Mouse (Mus musculus): ENCODE measurements around the gene Lrrc29. TPM values are rescaled to one million over a fixed set of nuclear protein-coding genes. Genes with fewer than 3 reads are reported as not detected.

Lrrc29 gene
- total and polyA plus RNA-seq, 2 experiments: 3.0 to 12.9 TPM

GRCm38 (mm10) chr8:105318662-105319190, 7.4 kb downstream of the Lrrc29 start:
- no peak for DNase-seq (ENCODE audit: extremely low read depth, low read depth, low spot score)

DNA sequence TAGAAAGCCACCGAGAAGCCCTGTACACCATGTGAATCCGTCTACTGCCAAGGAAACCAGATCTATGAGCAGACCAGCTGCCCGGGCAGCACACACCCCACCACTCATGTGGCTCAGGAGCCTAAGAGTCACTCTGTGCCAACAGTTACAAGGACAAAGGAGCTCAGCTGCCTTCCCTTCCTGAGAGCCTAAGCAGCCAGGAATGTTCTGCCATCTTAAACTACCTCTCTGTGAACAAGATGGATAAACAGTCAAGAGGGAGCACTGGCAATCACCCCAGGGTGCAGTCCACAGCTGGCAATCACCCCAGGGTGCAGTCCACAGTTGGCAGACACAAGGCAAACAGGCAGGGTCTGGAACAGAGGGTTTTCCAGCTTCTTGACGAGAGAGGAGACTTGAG, 8.1 kb downstream of the Lrrc29 start:
- no peak overlapping the region for H3K9ac ChIP-seq (ENCODE audit: low read depth, low read length)
- H3K4me1 ChIP-seq (ENCODE audit: control insufficient read depth, insufficient read depth, low read length): no peaks in the 10 kb centered on the region

More at GRCm38 (mm10) chr8:105318662-105319190, 7.4 kb downstream of the Lrrc29 start:
- Histone ChIP-seq H3K4me1 (ENCODE audit: control insufficient read depth, insufficient read depth, low read length) (no peaks in the 10 kb centered on the region), H3K9ac (ENCODE audit: low read depth, low read length) (no peak overlapping the region), H3K4me3 (ENCODE audit: insufficient read depth, low read depth, low read length) (no peak overlapping the region), H3K27me3 (ENCODE audit: control insufficient read depth, insufficient read depth, low read length) (no peaks in the 10 kb centered on the region), H3K79me2 (ENCODE audit: control insufficient read depth, insufficient read depth, low read length) (no peaks in the 10 kb centered on the region), H3K27ac (replicated peaks; ENCODE audit: insufficient read depth, low read depth, low read length) (no peak overlapping the region), H3K36me3 (ENCODE audit: control insufficient read depth, insufficient read depth, low read length) (no peaks in the 10 kb centered on the region; the same call in 1 of the 2 replicates)
- WGBS: 92% methylated on average over 11 of the region's 11 CpGs
- TF ChIP-seq POLR2A (IDR thresholded peaks at IDR 0.05; ENCODE audit: extremely low read depth, insufficient read depth, low read length) (no peak), CTCF (IDR thresholded peaks at IDR 0.05; ENCODE audit: low read depth, low read length) (no peak)

DNA sequence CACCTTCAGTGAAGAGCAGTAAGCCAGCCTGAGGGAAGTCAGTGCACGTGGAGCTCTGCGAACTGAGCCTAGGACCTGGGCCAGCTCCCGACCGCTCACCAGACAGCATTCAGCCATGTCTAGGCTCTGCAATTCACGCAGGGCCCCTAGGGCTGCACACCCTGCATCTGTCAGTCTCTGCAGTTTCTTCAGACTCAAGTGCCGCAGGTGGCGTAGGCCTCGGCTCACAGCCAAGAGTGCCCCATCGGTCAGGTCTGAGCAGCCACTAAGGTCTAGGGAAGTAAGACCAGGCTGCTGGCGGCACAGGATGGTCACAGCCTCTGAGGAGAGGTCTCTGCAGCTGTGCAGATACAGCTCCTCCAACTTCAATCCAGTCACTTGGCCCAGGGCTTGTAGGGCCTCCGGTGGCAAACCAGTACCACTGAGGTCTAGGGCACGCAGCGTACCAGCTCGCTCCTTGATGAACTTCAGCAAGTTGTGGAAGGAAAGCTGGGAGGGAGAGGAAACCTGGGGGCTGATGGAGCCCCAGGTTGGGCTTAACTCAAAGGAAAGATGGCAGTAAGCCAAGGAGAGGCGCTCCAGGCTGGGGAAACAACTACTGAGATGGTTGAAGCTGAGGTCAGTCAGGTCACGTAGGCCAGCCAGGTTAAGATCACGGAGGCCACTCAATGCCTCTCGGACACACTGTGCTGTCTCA, 10.9 kb downstream of the Lrrc29 start:
- TF ChIP-seq POLR2A (IDR thresholded peaks at IDR 0.05; ENCODE audit: extremely low read depth, insufficient read depth, low read length) (no peak), CTCF (IDR thresholded peaks at IDR 0.05; ENCODE audit: low read depth, low read length) (no peak)
- Histone ChIP-seq H3K4me3 (ENCODE audit: insufficient read depth, low read depth, low read length) (no peak overlapping the region), H3K27me3 (ENCODE audit: control insufficient read depth, insufficient read depth, low read length) (no peaks in the 10 kb centered on the region), H3K4me1 (ENCODE audit: control insufficient read depth, insufficient read depth, low read length) (no peaks in the 10 kb centered on the region), H3K9ac (ENCODE audit: low read depth, low read length) (no peak overlapping the region), H3K79me2 (ENCODE audit: control insufficient read depth, insufficient read depth, low read length) (no peaks in the 10 kb centered on the region), H3K36me3 (ENCODE audit: control insufficient read depth, insufficient read depth, low read length) (no peaks in the 10 kb centered on the region), H3K27ac (replicated peaks; ENCODE audit: insufficient read depth, low read depth, low read length) (no peak overlapping the region)
- DNase-seq (ENCODE audit: extremely low read depth, low read depth, low spot score): no peak
- 92% methylated on average over 18 of the region's 18 CpGs for WGBS

More for the DNA sequence above, 8.1 kb downstream of the Lrrc29 start:
- DNase-seq (ENCODE audit: extremely low read depth, low read depth, low spot score): no peak
- no peak overlapping the region for H3K27ac ChIP-seq (replicated peaks; ENCODE audit: insufficient read depth, low read depth, low read length)
- TF ChIP-seq CTCF (IDR thresholded peaks at IDR 0.05; ENCODE audit: low read depth, low read length) (no peak), POLR2A (IDR thresholded peaks at IDR 0.05; ENCODE audit: extremely low read depth, insufficient read depth, low read length) (no peak)
- no peaks in the 10 kb centered on the region for H3K79me2 ChIP-seq (ENCODE audit: control insufficient read depth, insufficient read depth, low read length)
- H3K27me3 ChIP-seq (ENCODE audit: control insufficient read depth, insufficient read depth, low read length): no peaks in the 10 kb centered on the region
- no peaks in the 10 kb centered on the region; the same call in 1 of the 2 replicates for H3K36me3 ChIP-seq (ENCODE audit: control insufficient read depth, insufficient read depth, low read length)
- WGBS: 78% methylated on average over 4 of the region's 4 CpGs
- no peak overlapping the region for H3K4me3 ChIP-seq (ENCODE audit: insufficient read depth, low read depth, low read length)

- Histone ChIP-seq H3K9ac (ENCODE audit: low read depth, low read length) (no peak overlapping the region), H3K27me3 (ENCODE audit: control insufficient read depth, insufficient read depth, low read length) (no peaks in the 10 kb centered on the region), H3K79me2 (ENCODE audit: control insufficient read depth, insufficient read depth, low read length) (no peaks in the 10 kb centered on the region), H3K4me3 (ENCODE audit: insufficient read depth, low read depth, low read length) (no peak overlapping the region), H3K27ac (replicated peaks; ENCODE audit: insufficient read depth, low read depth, low read length) (no peak overlapping the region), H3K4me1 (ENCODE audit: control insufficient read depth, insufficient read depth, low read length) (no peaks in the 10 kb centered on the region), H3K36me3 (ENCODE audit: control insufficient read depth, insufficient read depth, low read length) (peaks cover 2% of the 10 kb centered on the region; the same call in 1 of the 2 replicates)
- no peak for DNase-seq (ENCODE audit: extremely low read depth, low read depth, low spot score)
- 92% methylated on average over 9 of the region's 9 CpGs for WGBS
- TF ChIP-seq CTCF (IDR thresholded peaks at IDR 0.05; ENCODE audit: low read depth, low read length): no peak
- TF ChIP-seq POLR2A (IDR thresholded peaks at IDR 0.05; ENCODE audit: extremely low read depth, insufficient read depth, low read length): no peak
These were observed 12.3 kb downstream of the Lrrc29 start for GRCm38 (mm10) chr8:105313622-105314402.

GRCm38 (mm10) chr8:105312891-105313481, 13.1 kb downstream of the Lrrc29 start:
- H3K4me1 ChIP-seq (ENCODE audit: control insufficient read depth, insufficient read depth, low read length): no peaks in the 10 kb centered on the region
- DNase-seq (ENCODE audit: extremely low read depth, low read depth, low spot score): no peak
- H3K9ac ChIP-seq (ENCODE audit: low read depth, low read length): no peak overlapping the region
- WGBS: 90% methylated on average over 8 of the region's 8 CpGs
- TF ChIP-seq CTCF (IDR thresholded peaks at IDR 0.05; ENCODE audit: low read depth, low read length) (no peak), POLR2A (IDR thresholded peaks at IDR 0.05; ENCODE audit: extremely low read depth, insufficient read depth, low read length) (no peak)
- peaks cover 2% of the 10 kb centered on the region; the same call in 1 of the 2 replicates for H3K36me3 ChIP-seq (ENCODE audit: control insufficient read depth, insufficient read depth, low read length)
- H3K4me3 ChIP-seq (ENCODE audit: insufficient read depth, low read depth, low read length): no peak overlapping the region
- no peaks in the 10 kb centered on the region for H3K27me3 ChIP-seq (ENCODE audit: control insufficient read depth, insufficient read depth, low read length)
- H3K79me2 ChIP-seq (ENCODE audit: control insufficient read depth, insufficient read depth, low read length): no peaks in the 10 kb centered on the region
- H3K27ac ChIP-seq (replicated peaks; ENCODE audit: insufficient read depth, low read depth, low read length): no peak overlapping the region

Measured in liver, adult 2 months (tissue).